Mouse (Mus musculus): ENCODE measurements around the gene Thy1. TPM values are rescaled to one million over a fixed set of nuclear protein-coding genes. Genes with fewer than 3 reads are reported as not detected.
A peak's percentile ranks its signal among the peaks of the same experiment; 100 is the strongest.

The Thy1 gene
- polyA plus RNA-seq, 1 experiment from 2014 or later = 0.88 TPM

GRCm38 (mm10) chr9:44080953-44081352 is 37.8 kb downstream of the Thy1 start:
- peaks cover 29% of the 10 kb centered on the region for H3K4me1 ChIP-seq (ENCODE audit: control insufficient read depth, insufficient read depth, low read length)

DNA sequence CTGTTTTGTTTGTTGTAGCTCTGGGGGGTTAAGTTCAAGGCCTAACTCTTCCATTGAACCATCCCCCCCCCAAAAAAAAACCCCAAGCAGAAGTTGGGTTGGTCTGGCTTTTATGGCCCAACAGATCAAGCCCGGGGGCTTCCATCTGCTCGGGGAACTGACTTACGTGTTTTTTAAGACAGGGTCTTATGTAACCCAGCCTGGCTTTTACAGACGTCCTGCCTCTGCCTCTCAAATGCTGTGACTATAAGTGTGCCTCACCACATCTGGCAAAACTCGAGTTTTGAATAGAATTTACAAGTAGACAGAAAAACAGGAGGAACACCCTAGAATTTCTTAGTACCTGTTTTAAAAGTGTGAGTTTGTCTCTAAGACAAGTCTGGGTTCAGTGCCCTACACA is 38.4 kb downstream of the Thy1 start:
- Histone ChIP-seq H3K4me1 (ENCODE audit: control insufficient read depth, insufficient read depth, low read length) (peaks cover 29% of the 10 kb centered on the region), H3K9ac (replicated peaks; ENCODE audit: low read depth, low read length) (no peak overlapping the region), H3K27me3 (ENCODE audit: control insufficient read depth, insufficient read depth, low read length) (0 out of 2 replicates have a peak, but pooled peaks cover 6% of the 10 kb centered on the region), H3K27ac (ENCODE audit: low read length) (no peak overlapping the region), H3K36me3 (ENCODE audit: control insufficient read depth, insufficient read depth, low read length) (no peaks in the 10 kb centered on the region), H3K4me2 (replicated peaks; ENCODE audit: low read depth, low read length) (no peak overlapping the region), H3K9me3 (ENCODE audit: control insufficient read depth, low read depth, low read length) (no peaks in the 10 kb centered on the region), H3K4me3 (ENCODE audit: low read depth, low read length) (no peak overlapping the region)
- no peak for ATAC-seq (ENCODE audit: insufficient number of reproducible peaks, insufficient read depth, low FRiP score, low read depth)
- WGBS = 75% methylated on average over 5 of the region's 5 CpGs

More at GRCm38 (mm10) chr9:44080953-44081352, 37.8 kb downstream of the Thy1 start:
- H3K27ac ChIP-seq (ENCODE audit: low read length) = no peak overlapping the region
- ATAC-seq (ENCODE audit: insufficient number of reproducible peaks, insufficient read depth, low FRiP score, low read depth) = no peak
- H3K9ac ChIP-seq (replicated peaks; ENCODE audit: low read depth, low read length) = no peak overlapping the region
- H3K9me3 ChIP-seq (ENCODE audit: control insufficient read depth, low read depth, low read length) = no peaks in the 10 kb centered on the region
- H3K36me3 ChIP-seq (ENCODE audit: control insufficient read depth, insufficient read depth, low read length) = no peaks in the 10 kb centered on the region
- H3K27me3 ChIP-seq (ENCODE audit: control insufficient read depth, insufficient read depth, low read length) = 0 out of 2 replicates have a peak, but pooled peaks cover 3% of the 10 kb centered on the region
- no peak overlapping the region for H3K4me3 ChIP-seq (ENCODE audit: low read depth, low read length)
- no peak overlapping the region for H3K4me2 ChIP-seq (replicated peaks; ENCODE audit: low read depth, low read length)
- 67% methylated on average over 5 of the region's 5 CpGs for WGBS

DNA sequence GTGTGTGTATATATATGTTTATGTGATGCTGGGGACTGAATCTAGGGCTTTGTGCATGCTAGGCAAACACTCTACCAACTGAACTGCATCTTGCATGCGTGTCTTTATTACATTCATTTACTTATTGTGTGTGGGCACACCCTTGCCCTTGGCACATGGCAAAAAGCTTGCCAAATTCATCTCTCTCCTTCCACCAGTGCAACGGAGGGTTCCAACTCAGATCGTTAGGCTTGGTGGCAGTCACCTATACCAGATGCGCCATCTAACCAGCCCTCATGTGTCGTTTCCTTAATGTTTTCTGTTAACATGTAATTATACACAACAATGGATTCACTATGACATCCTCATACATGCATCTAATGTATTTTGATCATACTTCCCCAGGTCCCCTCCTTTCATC is 39.1 kb downstream of the Thy1 start:
- ATAC-seq (ENCODE audit: insufficient number of reproducible peaks, insufficient read depth, low FRiP score, low read depth) = no peak
- H3K4me2 ChIP-seq (replicated peaks; ENCODE audit: low read depth, low read length) = no peak overlapping the region
- H3K9me3 ChIP-seq (ENCODE audit: control insufficient read depth, low read depth, low read length) = no peaks in the 10 kb centered on the region
- no peaks in the 10 kb centered on the region for H3K36me3 ChIP-seq (ENCODE audit: control insufficient read depth, insufficient read depth, low read length)
- 92% methylated on average over 5 of the region's 5 CpGs for WGBS
- H3K4me1 ChIP-seq (ENCODE audit: control insufficient read depth, insufficient read depth, low read length) = peaks cover 32% of the 10 kb centered on the region
- 0 out of 2 replicates have a peak, but pooled peaks cover 6% of the 10 kb centered on the region for H3K27me3 ChIP-seq (ENCODE audit: control insufficient read depth, insufficient read depth, low read length)
- no peak overlapping the region for H3K4me3 ChIP-seq (ENCODE audit: low read depth, low read length)
- no peak overlapping the region for H3K9ac ChIP-seq (replicated peaks; ENCODE audit: low read depth, low read length)
- no peak overlapping the region for H3K27ac ChIP-seq (ENCODE audit: low read length)

DNA sequence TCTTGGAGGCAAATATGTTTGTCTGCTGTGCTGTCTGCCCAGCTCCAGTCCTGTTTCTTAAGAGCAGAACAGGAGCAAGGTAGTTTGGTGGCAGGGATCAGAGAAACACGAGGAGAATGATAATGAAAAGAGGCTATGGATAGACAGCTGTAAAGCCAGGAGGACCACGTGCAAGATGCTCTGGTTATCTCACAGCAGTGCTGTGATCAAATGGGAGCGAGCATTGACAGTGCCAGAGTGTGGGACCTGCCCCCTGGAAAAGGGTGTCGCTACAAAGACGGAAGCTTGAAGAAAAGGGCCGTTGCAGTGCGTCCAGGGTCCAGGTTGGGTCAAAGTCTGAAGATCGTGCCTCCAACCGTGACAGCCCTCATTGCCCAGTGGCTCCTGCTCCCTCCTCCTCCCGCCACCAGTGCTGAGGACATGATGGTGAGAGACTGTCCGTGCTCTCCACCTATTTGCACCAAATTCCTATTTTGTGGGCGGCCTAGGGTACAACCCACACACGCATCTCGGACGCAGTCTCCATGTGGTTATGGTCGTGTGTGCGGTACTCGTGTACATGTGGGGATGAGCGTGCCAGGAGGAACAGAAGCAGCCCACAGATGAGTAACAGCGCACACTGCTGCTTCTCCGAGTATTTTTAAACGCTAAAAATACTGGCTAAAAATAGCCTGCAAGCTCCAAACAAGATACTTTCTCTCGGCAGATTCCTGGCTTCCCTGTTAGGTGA is 40.4 kb downstream of the Thy1 start:
- Histone ChIP-seq H3K36me3 (ENCODE audit: control insufficient read depth, insufficient read depth, low read length) (no peaks in the 10 kb centered on the region), H3K4me1 (ENCODE audit: control insufficient read depth, insufficient read depth, low read length) (peaks cover 34% of the 10 kb centered on the region), H3K9me3 (ENCODE audit: control insufficient read depth, low read depth, low read length) (no peaks in the 10 kb centered on the region), H3K27me3 (ENCODE audit: control insufficient read depth, insufficient read depth, low read length) (0 out of 2 replicates have a peak, but pooled peaks cover 6% of the 10 kb centered on the region), H3K27ac (ENCODE audit: low read length) (peak overlapping the region; percentile 55; the same call in 1 of the 2 replicates), H3K4me3 (ENCODE audit: low read depth, low read length) (peak overlapping the region; percentile 52), H3K4me2 (replicated peaks; ENCODE audit: low read depth, low read length) (peak overlapping the region; percentile 99), H3K9ac (replicated peaks; ENCODE audit: low read depth, low read length) (no peak overlapping the region)
- WGBS = 9% methylated on average over 23 of the region's 23 CpGs
- ATAC-seq (ENCODE audit: insufficient number of reproducible peaks, insufficient read depth, low FRiP score, low read depth) = no peak

DNA sequence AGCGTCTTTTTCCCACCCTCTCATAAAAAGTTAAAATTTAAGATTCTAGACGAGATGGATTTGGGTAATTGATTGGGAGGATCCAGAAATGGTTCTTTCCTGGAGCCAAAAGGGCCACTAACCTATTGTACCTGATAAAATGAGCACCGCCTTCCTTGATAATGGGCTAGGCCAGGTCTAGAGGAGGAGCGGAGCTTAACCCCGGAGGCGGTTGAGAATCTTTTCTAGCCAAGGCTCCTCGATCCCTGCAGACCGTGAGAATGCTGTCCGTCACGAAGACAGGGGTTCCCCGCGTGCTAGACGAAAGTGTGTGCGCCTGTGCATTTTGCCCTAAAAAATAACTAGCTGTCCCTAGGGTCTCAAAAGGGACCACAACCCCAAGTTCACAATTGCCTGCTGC is 41.1 kb downstream of the Thy1 start:
- Histone ChIP-seq H3K27ac (ENCODE audit: low read length) (peak overlapping the region; percentile 21; the same call in 1 of the 2 replicates), H3K9me3 (ENCODE audit: control insufficient read depth, low read depth, low read length) (no peaks in the 10 kb centered on the region), H3K9ac (replicated peaks; ENCODE audit: low read depth, low read length) (peak overlapping the region; percentile 51; the same call in 1 of the 2 replicates), H3K36me3 (ENCODE audit: control insufficient read depth, insufficient read depth, low read length) (no peaks in the 10 kb centered on the region), H3K4me1 (ENCODE audit: control insufficient read depth, insufficient read depth, low read length) (peaks cover 28% of the 10 kb centered on the region), H3K4me3 (ENCODE audit: low read depth, low read length) (peak overlapping the region; percentile 52), H3K27me3 (ENCODE audit: control insufficient read depth, insufficient read depth, low read length) (0 out of 2 replicates have a peak, but pooled peaks cover 6% of the 10 kb centered on the region), H3K4me2 (replicated peaks; ENCODE audit: low read depth, low read length) (peak overlapping the region; percentile 99)
- ATAC-seq (ENCODE audit: insufficient number of reproducible peaks, insufficient read depth, low FRiP score, low read depth) = no peak
- 2% methylated on average over 14 of the region's 14 CpGs for WGBS

DNA sequence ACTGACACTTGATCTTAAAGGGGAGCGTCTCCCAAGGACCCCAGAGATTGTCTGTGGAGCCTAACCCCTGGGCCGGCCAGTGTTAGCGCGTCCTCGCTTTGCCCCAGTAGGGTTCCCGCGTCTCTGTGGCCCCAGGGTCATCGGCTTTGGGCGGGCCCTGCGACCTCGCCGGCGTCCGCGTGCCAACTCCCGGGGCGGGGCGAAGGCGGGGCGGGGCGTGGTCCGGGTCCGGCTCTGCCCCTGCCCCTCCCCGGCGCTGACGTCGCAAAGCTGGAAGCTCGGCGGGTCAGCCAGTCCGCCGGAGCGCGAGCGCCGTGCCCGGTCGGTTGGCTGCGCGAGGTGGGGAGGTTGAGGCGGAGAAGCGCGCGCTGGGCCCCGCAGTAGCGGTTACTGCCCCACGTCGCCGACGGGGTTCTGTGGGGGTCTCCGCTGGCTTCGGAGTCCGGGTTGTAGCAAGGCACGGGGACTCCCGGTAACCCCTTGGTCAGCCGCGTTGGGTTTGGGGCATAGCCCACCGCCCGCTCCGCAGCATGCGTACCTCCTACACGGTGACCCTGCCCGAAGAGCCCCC is 41.6 kb downstream of the Thy1 start:
- under 1% methylated on average over 62 of the region's 62 CpGs for WGBS
- Histone ChIP-seq H3K9ac (replicated peaks; ENCODE audit: low read depth, low read length) (peak overlapping the region; percentile 51; the same call in 1 of the 2 replicates), H3K27me3 (ENCODE audit: control insufficient read depth, insufficient read depth, low read length) (0 out of 2 replicates have a peak, but pooled peaks cover 6% of the 10 kb centered on the region), H3K4me3 (ENCODE audit: low read depth, low read length) (peak overlapping the region; percentile 52), H3K9me3 (ENCODE audit: control insufficient read depth, low read depth, low read length) (no peaks in the 10 kb centered on the region), H3K27ac (ENCODE audit: low read length) (peak overlapping the region; percentile 21; the same call in 1 of the 2 replicates), H3K4me2 (replicated peaks; ENCODE audit: low read depth, low read length) (peak overlapping the region; percentile 99), H3K36me3 (ENCODE audit: control insufficient read depth, insufficient read depth, low read length) (no peaks in the 10 kb centered on the region), H3K4me1 (ENCODE audit: control insufficient read depth, insufficient read depth, low read length) (peaks cover 28% of the 10 kb centered on the region)
- peak; percentile 60; the same call in 1 of the 2 replicates for ATAC-seq (ENCODE audit: insufficient number of reproducible peaks, insufficient read depth, low FRiP score, low read depth)

DNA sequence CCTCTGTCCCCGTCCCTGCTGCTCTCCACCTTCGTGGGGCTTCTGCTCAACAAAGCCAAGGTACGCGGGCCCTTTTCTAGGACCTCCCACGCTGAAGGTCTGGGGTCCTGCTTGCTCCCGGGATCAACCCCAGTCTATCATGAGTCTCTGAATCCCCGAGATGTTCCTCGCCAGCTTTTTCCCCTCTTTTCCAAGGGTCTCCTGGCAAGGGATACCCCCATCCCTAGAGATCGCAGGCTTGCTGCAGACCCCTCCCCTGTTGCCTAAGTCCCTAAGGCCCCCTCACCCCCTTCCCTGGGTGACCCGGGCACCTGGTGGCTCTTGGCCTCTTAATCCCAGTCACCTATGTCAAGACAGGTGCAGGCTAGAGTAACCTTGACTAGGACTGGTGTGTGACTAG is 42.1 kb downstream of the Thy1 start:
- Histone ChIP-seq H3K27me3 (ENCODE audit: control insufficient read depth, insufficient read depth, low read length) (0 out of 2 replicates have a peak, but pooled peaks cover 6% of the 10 kb centered on the region), H3K27ac (ENCODE audit: low read length) (no peak overlapping the region), H3K4me3 (ENCODE audit: low read depth, low read length) (peak overlapping the region; percentile 52), H3K4me2 (replicated peaks; ENCODE audit: low read depth, low read length) (peak overlapping the region; percentile 99), H3K4me1 (ENCODE audit: control insufficient read depth, insufficient read depth, low read length) (peaks cover 28% of the 10 kb centered on the region), H3K36me3 (ENCODE audit: control insufficient read depth, insufficient read depth, low read length) (peaks cover 3% of the 10 kb centered on the region; the same call in 1 of the 2 replicates), H3K9me3 (ENCODE audit: control insufficient read depth, low read depth, low read length) (no peaks in the 10 kb centered on the region), H3K9ac (replicated peaks; ENCODE audit: low read depth, low read length) (peak overlapping the region; percentile 51; the same call in 1 of the 2 replicates)
- 3% methylated on average over 10 of the region's 10 CpGs for WGBS
- no peak for ATAC-seq (ENCODE audit: insufficient number of reproducible peaks, insufficient read depth, low FRiP score, low read depth)

GRCm38 (mm10) chr9:44085741-44086665 is 42.8 kb downstream of the Thy1 start:
- Histone ChIP-seq H3K4me2 (replicated peaks; ENCODE audit: low read depth, low read length) (peak overlapping the region; percentile 99), H3K9ac (replicated peaks; ENCODE audit: low read depth, low read length) (no peak overlapping the region), H3K4me3 (ENCODE audit: low read depth, low read length) (no peak overlapping the region; the same call in 1 of the 2 replicates), H3K36me3 (ENCODE audit: control insufficient read depth, insufficient read depth, low read length) (peaks cover 3% of the 10 kb centered on the region; the same call in 1 of the 2 replicates), H3K4me1 (ENCODE audit: control insufficient read depth, insufficient read depth, low read length) (peaks cover 26% of the 10 kb centered on the region), H3K27me3 (ENCODE audit: control insufficient read depth, insufficient read depth, low read length) (0 out of 2 replicates have a peak, but pooled peaks cover 6% of the 10 kb centered on the region), H3K27ac (ENCODE audit: low read length) (no peak overlapping the region), H3K9me3 (ENCODE audit: control insufficient read depth, low read depth, low read length) (no peaks in the 10 kb centered on the region)
- ATAC-seq (ENCODE audit: insufficient number of reproducible peaks, insufficient read depth, low FRiP score, low read depth) = no peak
- 69% methylated on average over 15 of the region's 15 CpGs for WGBS
